Mouse (Mus musculus) heart, adult 18-20 months (tissue): Measurements from ENCODE around the gene Fstl1. TPM values are rescaled to one million over a fixed set of nuclear protein-coding genes. Genes with fewer than 3 reads are reported as not detected.

Experiments
- DNase-seq, 2 experiments: peaks; one replicate each; pipeline ENCODE4 v3.0.0; 2021 to 2022; ENCODE audit warnings: mixed read lengths in 1 of 2
- long read RNA-seq, 2 experiments: library from polyadenylated mRNA; stranded (forward); transcript quantifications; one replicate each; pipeline ENCODE4 v2.0.0; 2021
- total RNA-seq, 2 experiments: library from RNA; stranded (reverse); gene quantifications; 2 replicates each; pipeline ENCODE4 v1.2.3; 2021

Gene Fstl1
- total RNA-seq, result 10 to 100 TPM; 41.3 to 41.9 TPM
- long read RNA-seq, experiment 1, transcript Fstl1-201 (11 exons, 3,789 nt), result major isoform, 54 of 63 reads
- long read RNA-seq, experiment 1, partial matches to known transcripts, result 1 of 63 reads
- long read RNA-seq, experiment 1, other reads (novel, unspliced or antisense), result 8 of 63 reads
- long read RNA-seq, experiment 2, transcript Fstl1-201 (11 exons, 3,789 nt), result major isoform, 27 of 34 reads
- long read RNA-seq, experiment 2, partial matches to known transcripts, result 1 of 34 reads
- long read RNA-seq, experiment 2, other reads (novel, unspliced or antisense), result 6 of 34 reads

DNA sequence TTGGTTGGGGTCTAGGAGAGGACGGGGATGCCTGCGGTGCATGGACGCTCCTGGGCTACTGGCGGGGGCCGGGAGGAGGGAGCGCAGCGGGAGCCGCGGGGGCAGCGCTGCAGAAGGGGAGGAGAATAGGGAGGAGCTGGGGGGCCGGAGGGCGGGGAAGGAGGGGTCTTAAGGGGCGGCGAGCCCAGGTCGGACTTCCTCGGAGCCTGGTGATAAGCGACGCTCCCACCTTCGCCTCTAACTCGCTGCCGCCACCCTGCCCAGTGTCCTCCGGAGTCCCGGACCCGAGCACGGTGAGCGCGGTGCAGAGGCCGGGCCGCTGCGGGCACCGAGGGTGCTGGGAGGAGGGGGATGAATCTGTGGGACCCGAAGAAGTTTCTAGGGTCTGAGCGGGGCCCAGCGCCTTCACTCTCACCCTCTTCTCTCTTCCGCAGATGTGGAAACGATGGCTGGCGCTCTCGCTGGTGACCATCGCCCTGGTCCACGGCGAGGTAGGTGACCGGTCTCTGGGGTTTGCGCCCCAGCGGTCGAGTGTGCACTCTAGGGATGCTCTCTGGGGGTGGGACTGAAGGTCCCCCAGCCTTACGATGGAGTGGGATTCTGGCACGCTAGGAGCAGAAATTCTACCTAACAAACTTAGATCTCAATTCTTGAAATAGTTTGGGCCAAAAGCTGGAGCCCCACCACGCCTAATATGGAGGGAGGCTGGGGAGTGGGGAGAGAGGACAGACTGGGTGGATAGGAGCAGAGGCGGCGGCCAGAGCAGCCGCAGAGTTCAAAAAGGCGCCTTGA, at the start of gene Fstl1:
Fstl1 (plus strand) TSS at position 14 of the 792 bp plus-strand sequence.
- peak; percentile 63 to 68 for DNase-seq

DNA sequence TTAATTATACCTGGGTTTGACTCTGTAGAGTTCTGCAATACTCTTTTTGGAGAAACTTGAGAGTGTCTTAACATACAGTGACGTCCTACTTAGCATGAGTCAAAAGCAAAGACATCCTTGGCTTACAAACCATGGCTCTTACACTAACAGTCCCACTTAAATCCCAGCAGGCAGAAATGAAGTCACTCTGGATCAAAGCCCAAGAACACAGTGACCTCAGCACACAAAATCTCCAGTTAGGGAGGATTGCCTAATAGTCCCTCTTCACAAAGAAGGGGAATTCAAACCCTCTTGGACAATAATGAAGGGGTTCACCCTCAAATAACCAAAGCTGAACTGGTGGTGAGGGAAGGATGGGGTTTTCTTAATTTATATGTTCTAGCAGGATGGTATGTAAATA, 48.0 kb upstream of the Fstl1 start:
- peak; percentile 85 to 88 for DNase-seq

DNA sequence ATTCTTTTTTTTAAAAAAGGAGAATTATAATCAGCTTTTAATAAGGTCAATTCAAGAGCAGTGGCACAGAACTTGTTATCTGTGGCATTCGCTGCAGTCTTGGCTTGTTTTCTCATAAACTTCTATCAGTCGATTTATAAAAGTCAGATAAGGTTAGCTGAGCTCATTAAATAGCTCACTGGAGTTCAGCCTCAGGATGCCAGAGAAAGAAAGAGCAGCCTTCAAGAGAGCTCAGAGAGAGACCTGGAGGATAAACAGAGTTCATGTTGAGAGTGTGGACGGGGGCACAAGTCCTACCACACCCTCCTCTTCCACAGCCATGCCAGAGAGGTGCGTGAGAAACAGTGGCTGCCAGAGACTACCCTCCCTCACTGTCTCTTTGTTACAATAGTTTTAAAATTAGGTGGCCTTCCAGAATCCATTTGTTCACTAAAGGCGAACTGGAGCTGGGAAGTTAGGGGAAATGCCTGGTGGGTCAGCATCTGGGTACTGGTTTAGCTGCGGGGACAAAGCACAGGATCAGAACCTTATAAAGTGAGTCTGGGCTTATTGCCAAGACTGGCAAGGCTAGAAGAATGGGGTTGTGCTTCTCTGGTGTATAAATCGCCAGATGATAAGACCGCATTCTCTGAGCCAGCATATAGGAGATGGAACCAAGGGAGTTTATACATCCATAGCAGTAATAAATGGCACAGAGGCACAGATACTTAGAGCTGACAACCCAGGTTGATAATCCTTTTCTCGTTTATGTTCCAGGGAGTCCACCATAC, 47.1 kb upstream of the Fstl1 start:
- no peak for DNase-seq

DNA sequence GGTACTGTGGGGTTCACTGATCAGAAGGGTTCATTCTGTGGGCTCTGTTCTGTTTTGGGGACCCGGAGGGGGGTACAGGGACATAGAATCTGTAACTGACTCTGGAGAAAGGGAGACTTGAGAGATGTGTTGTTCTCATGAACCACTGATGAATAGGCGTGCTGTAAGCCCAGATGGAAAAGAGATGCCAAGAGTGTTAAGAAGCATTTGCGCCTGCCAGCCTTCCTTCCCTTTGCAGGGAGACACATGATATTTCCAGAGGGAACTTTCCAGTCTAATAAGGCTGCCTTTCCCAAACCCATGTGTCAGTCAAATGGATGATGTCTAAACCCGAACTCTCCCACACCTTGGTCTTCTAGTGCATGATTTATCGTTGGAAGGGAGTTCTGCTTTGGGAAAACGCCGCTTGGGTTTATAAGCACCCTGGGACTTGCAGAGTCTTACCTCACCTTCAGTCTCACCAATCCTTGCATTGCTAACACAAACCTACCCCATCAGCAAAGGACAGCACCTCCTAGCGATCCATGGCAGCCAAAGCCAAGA, 46.3 kb upstream of the Fstl1 start:
- DNase-seq, result no peak

DNA sequence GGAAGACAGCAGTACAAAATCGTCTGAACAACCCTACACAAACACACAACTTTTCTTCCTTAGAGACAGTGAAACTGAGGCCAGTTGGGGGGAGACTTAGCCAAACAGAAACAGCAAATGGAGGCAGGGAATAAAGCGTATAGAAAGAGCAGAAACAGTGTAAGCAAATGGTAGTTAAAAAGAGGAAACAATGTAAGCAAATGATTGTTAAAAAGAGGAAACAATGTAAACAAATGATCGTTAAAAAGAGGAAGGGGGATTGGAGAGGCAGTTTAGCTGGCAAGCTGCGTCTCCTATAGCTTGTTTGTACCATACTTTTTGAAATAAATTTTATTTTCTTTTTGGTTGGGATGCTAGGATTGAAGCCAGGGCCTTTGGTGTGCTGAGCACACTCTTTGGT, 45.2 kb upstream of the Fstl1 start:
- DNase-seq, result no peak

DNA sequence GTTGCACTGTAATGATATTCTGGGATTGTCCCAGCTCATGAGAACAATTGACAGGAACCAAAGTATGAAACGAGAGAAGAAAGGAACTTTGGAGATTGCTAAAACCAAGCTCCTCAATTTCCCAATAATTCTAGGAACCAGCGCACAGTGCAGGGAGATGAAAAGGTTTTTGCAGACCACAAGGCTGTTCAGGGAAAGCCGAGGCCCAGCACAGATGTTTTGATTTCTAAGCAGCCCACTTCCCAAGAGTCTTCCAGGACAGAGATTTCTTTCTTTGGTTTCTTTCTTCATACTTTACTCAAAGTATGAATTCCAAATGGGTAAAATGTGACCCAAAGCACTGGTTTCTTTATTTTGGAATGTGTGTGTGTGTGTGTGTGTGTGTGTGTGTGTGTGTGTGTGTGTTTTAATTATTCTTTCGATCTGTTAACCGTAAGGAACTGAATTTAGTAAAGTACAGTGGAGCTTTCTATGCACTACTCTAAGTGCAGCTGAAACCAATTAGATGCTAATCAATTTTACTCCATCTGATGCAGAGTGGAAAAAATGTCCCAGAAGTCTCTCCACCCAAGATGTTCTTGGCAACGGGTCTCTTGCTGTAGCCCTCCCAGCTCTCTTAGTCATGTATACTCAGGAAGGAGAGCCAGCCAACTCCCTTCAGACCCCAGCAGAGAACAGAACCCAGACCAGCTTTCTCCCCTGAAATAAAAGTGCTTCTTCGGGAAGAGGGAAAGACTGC, 44.5 kb upstream of the Fstl1 start:
- peak; percentile 51 to 75 for DNase-seq

DNA sequence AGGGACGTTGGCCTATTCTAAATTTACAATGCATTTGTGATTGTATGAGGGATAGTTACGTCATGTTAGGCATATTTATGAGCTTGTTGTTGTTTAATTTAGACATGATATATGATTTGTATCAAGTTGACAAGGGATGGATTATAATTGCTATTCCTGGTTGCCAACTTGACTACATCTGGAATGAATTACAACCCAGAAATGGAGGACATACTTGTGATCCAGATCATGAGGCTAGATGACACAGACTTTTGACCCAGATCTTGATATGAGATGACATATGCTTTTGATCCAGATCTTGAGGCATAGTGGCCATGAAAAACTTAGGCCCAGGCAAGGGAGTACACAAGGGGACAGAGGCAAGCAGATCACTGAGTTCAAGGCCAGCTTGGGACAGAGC, 36.6 kb upstream of the Fstl1 start:
- DNase-seq, result no peak

DNA sequence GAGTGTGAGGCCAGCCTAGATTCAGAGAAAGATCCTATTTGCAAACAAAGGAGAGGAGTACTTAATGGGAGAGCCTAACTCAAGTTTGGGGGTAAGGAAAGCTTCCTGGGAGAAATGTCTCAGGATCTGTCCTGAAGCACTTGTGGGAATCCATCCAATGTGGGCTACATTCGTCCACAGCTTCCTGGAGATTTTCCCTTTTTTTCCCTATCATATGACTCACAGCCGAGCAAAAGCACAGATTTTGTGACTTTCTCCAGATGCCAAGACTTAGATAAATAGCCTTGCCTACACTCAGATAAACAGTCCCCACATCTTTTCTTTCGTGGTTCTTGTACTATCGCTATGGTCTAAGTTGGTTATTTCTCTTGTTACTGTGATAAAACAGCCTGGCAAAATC, 34.4 kb upstream of the Fstl1 start:
- DNase-seq, result no peak

DNA sequence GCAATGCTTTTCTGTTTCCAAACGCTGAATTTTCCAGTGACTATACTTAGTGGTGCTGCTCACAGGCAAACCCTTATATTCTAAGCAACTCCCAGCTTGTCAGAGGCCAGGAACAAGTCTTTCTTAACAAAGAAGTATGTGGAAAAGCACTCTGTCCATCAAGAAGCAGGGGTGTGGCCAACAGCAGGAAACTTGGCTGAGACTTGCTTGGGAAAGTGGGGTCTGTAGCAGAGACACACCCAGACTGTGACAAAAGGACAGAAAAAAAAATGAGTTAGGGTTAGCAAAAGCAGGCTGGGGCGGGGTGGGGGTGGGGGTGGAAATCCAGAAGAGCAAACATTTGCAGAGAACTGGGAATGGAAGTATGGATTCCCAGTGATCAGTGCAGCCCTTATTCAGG, 23.8 kb upstream of the Fstl1 start:
- DNase-seq, result peak; percentile 43 to 63

DNA sequence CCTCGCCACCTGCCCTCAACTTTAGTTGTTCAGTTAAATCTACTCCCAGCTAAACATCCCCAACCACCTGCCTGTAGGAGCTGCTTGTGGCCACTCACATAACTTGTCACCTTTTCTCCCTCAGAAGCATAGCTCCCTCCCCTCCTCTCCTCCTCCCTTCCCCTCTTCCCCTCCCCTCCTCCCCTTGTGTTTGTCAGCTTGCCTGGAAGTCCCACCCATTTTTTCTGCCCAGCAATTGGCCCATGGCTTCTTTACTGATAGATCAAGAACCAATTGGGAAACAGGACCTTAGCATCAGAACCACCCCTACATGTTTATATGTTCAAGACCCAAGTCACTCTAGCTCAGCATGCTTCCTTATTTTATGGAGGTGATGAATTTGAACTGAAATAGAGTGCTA, 22.9 kb upstream of the Fstl1 start:
- DNase-seq, result no peak

DNA sequence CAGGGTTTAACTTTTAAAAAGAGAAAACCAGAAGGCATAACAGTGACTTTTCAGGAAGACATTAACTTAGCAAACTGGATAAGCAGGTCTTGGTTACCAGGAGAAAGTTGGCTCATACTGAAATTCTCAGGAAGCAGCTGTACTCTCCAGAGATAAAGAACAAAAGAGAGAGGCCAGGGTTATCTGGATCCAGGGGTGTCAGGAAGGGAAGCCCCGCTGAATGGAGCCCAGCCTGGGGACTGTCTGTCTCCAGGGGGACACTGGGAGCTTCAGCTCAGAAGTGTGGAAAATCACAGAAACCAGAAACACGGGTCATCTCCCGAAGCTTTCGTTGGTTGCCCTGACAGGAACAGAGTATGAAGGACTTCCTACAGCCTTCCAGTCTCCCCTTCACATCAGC, 22.2 kb upstream of the Fstl1 start:
- peak in 1 of 2 experiments; percentile 61 for DNase-seq

DNA sequence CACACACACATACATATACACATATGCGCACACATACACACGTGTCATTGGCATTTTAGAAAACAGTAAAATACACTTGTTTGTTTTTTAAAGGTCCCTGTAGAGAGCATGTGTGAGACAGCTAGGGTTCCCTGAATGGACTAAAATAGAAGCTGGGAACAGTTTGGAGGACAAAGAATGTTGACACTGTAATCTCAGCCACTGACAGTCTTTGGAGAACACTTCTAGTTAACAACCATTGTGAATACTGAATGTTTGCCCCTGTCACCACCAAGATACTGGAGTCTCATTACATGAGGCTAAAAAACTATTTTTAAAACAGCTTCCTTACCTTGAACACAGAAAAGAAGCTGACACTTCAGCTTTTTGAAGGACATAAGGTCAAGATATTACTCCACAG, 19.4 kb upstream of the Fstl1 start:
- no peak for DNase-seq

DNA sequence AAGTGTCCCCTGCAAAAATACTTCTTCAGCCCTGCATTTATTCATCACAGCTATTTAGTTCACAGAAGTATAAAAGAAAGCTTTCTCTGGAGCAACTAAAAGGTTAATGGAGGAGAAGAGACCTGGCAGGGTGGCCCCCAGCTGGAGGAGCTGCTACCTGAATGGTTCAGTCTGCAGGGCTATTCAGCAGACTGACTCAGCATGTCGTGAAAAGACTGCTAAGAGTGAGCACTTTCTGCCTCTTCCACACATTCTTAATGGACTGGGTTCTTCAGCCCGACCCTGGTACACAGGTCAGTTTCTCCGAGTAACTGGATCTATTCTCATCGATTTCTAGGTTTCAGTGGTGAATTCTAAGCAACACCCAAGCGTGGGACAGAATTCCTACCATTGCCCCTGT, 12.9 kb upstream of the Fstl1 start:
- DNase-seq, result no peak

DNA sequence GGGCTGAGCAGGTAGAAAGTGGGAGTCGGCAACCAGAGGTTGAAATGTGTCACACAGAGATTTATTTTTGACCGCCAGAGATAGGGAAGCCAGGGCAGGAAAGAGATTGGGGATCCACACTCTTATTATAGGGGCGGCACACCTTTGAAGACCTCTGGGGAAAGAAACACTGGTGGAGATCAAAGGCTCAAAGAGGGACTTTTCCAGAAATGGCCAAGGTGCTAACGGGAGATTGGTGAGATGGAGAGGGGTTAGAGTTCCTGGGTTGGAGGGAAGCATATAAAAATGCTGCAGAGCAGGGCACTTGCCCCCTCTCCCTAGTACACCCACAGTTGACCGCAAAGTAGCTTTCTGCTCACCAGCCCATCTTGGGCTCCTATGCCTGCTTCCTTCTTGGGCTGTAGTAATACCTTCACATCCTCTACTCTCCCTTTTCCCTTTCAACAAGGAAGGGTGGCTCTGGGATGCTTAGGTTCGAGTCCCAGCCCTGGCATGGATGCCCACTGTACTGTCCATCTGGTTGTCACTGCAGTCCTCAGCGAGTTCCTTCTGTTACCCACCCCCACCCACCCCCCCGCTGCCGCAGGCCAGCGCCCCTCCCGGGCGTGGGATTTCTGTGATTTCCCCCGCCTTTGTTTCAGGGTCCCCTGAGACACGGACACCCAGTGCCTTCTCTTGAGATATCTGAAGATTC, 360 bp upstream of the Fstl1 start:
- DNase-seq, result no peak

DNA sequence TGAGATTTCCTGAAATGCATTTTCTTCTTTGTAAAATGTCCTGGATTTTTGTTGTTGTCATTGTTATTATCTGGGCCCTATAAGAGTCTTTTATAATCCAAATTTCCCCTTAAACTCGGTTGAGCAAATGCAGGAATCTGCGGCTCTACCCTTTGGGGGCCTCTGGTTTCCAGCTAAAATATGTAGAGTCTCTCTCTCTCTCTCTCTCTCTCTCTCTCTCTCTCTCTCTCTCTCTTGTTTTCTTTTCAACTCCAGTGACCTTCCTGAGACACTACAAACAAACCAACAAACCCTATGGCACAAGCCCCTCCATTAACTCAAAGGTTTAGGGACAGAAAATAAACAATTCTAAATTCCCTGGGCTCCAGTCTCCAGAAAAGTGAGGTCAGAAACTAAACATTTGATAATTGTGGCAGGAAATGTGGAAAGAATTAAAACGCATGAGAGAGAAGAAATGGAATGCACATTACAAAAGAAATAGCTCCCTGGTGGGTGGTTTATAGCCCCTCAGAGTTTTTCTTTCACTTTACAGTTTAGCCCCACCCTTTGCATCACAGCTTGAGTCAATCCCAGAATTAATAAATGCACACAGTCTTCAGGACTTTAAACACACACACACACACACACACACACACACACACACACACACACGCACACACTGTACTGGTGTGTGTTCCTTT, 1.3 kb downstream of the Fstl1 start:
- peak in 1 of 2 experiments; percentile 28 for DNase-seq

DNA sequence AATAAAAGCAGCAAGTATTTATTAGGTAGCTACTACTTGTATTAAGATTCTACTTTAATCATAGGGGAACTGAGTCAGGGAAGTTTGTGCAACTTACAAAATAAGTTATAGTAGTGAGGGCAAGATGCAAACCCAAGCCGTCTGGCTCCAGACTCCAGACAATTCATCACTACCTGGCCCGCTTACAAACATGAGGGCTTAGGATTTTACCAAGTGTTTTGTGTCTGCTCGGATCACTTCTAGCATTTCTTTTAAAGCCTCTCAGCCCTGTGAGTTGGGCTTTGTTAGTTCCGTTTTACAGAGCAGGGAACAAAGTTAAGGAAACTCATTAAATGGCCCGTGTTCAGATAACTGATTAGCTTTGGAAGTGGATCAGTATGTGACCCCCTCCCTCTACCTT, 1.9 kb downstream of the Fstl1 start:
- DNase-seq, result no peak

DNA sequence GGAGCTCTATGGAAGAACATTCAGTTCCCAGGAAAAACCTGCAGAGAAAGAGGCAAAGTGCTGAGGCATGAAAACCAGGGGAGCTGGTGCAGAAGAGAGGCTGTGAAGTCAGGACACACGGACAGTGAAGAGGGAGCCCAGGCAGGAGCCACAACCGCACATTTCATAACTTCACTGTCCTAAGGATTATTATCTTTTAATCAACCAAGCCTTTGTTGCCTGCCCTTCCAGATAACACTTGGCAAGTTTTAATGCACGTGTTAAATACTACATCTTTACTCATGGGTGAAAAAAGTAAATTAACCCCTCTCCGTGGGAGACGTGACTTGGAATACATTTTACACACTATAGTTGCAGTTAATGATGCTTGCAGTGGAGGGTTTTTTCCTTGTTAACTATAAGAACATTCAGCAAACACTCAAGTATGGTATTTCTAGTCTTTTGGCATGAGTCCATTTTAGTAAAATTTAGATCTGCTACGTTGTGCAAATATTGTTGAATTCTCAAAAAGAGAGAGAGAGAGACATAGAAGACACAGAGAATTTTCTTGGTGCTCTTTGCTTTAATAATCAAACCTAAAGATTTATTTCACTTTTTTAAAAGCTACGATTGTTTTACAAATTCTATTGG, 3.1 kb downstream of the Fstl1 start:
- DNase-seq, result no peak

DNA sequence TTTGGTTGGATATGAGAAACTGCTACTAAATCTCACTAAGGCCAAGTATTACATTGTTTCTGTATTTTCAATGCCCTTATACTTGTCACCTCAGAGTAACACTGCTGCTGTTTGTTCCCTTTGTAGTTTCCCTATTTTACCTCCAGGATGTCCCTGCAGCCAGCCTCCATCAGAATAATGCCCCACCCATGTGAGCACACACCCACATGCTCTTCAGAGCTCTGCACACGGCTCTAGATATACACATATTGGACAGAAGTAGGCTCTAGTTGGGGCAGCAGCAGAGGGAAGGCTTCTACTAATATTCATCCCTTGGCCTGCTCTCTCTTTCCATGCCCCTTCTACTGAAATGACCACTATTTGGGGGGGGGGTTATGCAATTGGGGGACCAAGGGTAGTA, 3.7 kb downstream of the Fstl1 start:
- no peak for DNase-seq

DNA sequence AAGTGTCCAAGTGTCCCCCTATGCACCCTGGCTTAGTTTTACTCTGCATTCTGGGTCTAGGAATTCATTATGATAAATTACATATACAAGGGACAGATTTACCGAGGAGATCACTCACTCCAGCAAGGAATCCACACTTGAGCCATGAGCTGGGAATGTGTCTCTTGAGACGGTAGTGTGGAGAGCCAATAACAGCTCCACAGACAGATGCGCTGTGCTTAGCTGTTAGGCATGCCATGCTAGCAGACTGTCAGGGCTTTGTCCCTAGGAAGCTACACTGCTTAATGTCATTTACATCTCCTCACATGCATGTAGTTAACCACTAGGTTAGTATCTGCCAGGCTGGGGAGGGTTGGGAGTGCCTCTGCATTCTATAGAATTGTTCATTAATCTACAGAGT, 4.2 kb downstream of the Fstl1 start:
- DNase-seq, result no peak

DNA sequence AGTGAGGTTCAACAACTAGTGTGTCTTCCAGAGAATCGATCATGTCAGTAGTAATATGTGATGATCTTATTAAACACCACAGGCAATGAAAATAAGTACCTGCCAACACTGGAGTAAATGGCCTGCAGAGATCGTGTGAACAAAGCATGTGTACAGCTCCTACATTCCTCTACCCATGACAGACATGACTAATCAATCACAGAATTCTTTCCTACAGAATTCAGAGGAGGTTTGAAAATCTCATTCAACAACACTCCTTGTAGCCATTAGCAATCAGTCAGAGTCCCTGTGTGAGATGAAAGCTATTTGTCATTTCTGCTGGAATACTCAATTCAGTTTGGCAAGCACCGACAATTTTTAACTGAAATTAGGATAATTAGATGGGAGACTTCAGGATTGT, 7.9 kb downstream of the Fstl1 start:
- no peak for DNase-seq
